9 mouse cellular contexts compared by ENCODE assay signal in the genomic region with DNA sequence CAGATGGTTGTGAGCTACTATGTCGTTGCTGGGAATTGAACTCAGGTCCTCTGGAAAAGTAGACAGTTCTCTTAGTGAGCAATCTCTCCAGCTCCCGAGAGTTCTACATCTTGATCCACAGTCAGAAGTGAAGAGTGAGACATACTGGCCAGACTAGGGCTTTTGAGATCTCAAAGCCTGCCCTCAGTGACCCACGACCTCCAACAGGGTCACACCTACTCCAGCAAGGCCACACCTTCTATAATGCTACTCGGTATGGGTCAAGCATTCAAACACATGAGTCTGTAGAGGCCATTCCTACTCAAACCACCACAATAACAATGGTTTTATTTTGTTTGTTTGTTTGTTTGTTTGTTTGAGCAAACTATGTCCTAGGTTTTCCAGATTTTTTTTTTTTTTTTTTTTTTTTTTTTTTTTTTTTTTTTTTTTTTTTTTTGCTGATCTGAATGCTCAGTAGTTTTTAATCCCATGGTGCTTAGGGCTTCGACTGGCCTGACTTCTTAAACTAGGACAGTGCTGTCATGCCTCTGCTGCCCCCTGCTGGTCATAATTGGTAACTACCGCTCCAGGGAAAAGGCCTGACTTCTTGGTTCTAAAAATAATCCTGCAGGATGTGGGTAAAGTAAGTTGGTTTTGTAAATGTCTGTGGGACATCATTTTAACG. TPM values are rescaled to one million over a fixed set of nuclear protein-coding genes. Genes with fewer than 3 reads are reported as not detected.
A peak's percentile ranks its signal among the peaks of the same experiment; 100 is the strongest.
DNase-seq lines count a peak whose midpoint lies in the region; ATAC-seq and TF ChIP-seq lines count a peak whose summit lies in the region.
"Had no signal": no experiment of that assay in that cellular context is flagged by ENCODE, and none has a peak within 500 bp of the region (broad histone marks: within the 10 kb centered on the region; RNA-seq: fewer than 3 reads in every experiment).

No protein-coding gene starts in this region.

- H3K4me2 ChIP-seq in liver, postnatal 0 days (ENCODE audit: low read depth, low read length): 0 out of 2 replicates have a peak overlapping the region, but pooled peaks have one; percentile 2
- H3K4me2 ChIP-seq: heart, embryonic 15.5 days had no signal

- H3K36me3 ChIP-seq in liver, postnatal 0 days (replicated peaks; ENCODE audit: insufficient read depth, low read length): no peaks in the 10 kb centered on the region
- H3K36me3 ChIP-seq: heart, embryonic 15.5 days had no signal

- H3K27ac ChIP-seq in liver, postnatal 0 days (ENCODE audit: low read depth): no peak overlapping the region
- H3K27ac ChIP-seq: heart, embryonic 15.5 days had no signal

- TF ChIP-seq CTCF in liver, postnatal 0 days (IDR thresholded peaks at IDR 0.05; ENCODE audit: low read depth): peak; percentile 89

- H3K9ac ChIP-seq in liver, postnatal 0 days (replicated peaks): no peak overlapping the region
- H3K9ac ChIP-seq: heart, embryonic 15.5 days had no signal

- ATAC-seq in liver, postnatal 0 days: peak; percentile 74

- peak; percentile 77 for DNase-seq in CD4-positive helper T cell, adult 2 months (ENCODE audit: low read depth, low spot score)
- peak; percentile 84 for DNase-seq in adrenal gland, adult 2 months
- DNase-seq in embryo, embryonic 10.5 days (ENCODE audit: low spot score): peak; percentile 91
- DNase-seq in gonadal fat pad, adult 2 months (ENCODE audit: low read depth): peak; percentile 20
- DNase-seq in kidney, postnatal 4 days: peak; percentile 88 to 89
- peak; percentile 84 for DNase-seq in liver, postnatal 0 days
- peak; percentile 90 for DNase-seq in retina, embryonic 14.5 days (ENCODE audit: low spot score)
- DNase-seq in thymus, postnatal 36 days: peak; percentile 80 to 84

- H3K4me1 ChIP-seq in liver, postnatal 0 days (ENCODE audit: insufficient read depth): no peaks in the 10 kb centered on the region
- H3K4me1 ChIP-seq: heart, embryonic 15.5 days had no signal

- 41% methylated on average over 7 of the region's 7 CpGs for WGBS in liver, postnatal 0 days (ENCODE audit: insufficient replicate concordance)

- H3K4me3 ChIP-seq in liver, postnatal 0 days (ENCODE audit: low read depth, low read length): no peak overlapping the region
- H3K4me3 ChIP-seq: heart, embryonic 15.5 days had no signal

- TF ChIP-seq EP300 in liver, postnatal 0 days (IDR thresholded peaks at IDR 0.05; ENCODE audit: low read depth): no peak

- H3K9me3 ChIP-seq in liver, postnatal 0 days (ENCODE audit: low read length): no peaks in the 10 kb centered on the region
- H3K9me3 ChIP-seq: heart, embryonic 15.5 days had no signal

- H3K27me3 ChIP-seq in liver, postnatal 0 days (ENCODE audit: insufficient read depth, low read length): no peaks in the 10 kb centered on the region
- H3K27me3 ChIP-seq: heart, embryonic 15.5 days had no signal

RNA-seq across cellular contexts. Expression of a gene that starts 12.1 kb away (rescaled TPM):
- total RNA-seq in adrenal gland, adult 2 months (2021): 10 to 100 TPM in 1 of 2 experiments, 1 to 10 TPM in 1; 6.9 to 10.1 TPM
- polyA plus RNA-seq in adrenal gland, adult 2 months (2012; rRNA removed): 3.4 and 4.8 TPM in 2 replicates
- polyA plus RNA-seq in gonadal fat pad, adult 2 months (2012; rRNA removed): 5.7 and 5.9 TPM in 2 replicates
- polyA plus RNA-seq in liver, postnatal 0 days (2015; fragmentation: Nextera tagmentation; extraction: Ambion mirVana): 3.6 and 5.0 TPM in 2 replicates

Comparison
In these comparisons a context has a peak if more than half of its experiments do, and no peak if none do; other contexts are left out.
1. DNase-seq: peak in every context shown above with its lines; median percentile 91 in embryo, embryonic 10.5 days; 90 in retina, embryonic 14.5 days; 88 in kidney, postnatal 4 days; 84 in adrenal gland, adult 2 months; 84 in liver, postnatal 0 days; 82 in thymus, postnatal 36 days; 77 in CD4-positive helper T cell, adult 2 months; 20 in gonadal fat pad, adult 2 months.